Mouse (Mus musculus): ENCODE measurements around the gene Pla2g3.

- TF ChIP-seq HCFC1 (IDR thresholded peaks at IDR 0.05; ENCODE audit: borderline replicate concordance, insufficient read depth, low read length) (no peak), ZNF384 (IDR thresholded peaks at IDR 0.05; ENCODE audit: low read depth, low read length) (no peak)
Measured at GRCm38 (mm10) chr11:3530731-3531130, 42.6 kb downstream of the Pla2g3 start.

All from ES-E14 (cell line).